Mouse (Mus musculus) retina, adult 2 months (tissue): ENCODE results near the gene Tmprss7.

Source experiments
- DNase-seq: peaks from one replicate; pipeline ENCODE4 v3.0.0-alpha.2; 2012; ENCODE audit warnings: low read depth, low spot score

Tmprss7 gene

DNA sequence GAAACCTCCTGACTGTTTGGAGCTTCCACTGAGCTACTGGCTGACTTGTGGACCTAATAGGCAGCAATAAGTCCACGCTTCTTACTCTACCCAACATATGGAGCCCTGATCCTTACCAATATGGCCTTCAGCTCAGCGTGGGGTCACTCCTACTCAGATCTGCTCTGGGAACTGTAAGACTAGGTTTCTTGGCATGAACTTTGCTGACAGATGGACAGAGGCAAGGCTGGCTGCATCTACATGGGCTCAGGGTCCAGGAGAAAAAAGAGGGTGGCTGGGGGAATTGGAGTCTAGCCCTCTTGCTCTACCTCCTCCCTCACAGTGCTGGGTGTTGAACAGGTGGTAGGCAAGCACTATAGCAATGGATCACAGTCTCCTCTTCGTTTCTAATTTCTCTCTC, 6.6 kb downstream of the Tmprss7 start:
- DNase-seq, result no peak

GRCm38 (mm10) chr16:45685295-45685694, 8.2 kb downstream of the Tmprss7 start:
- no peak for DNase-seq

DNA sequence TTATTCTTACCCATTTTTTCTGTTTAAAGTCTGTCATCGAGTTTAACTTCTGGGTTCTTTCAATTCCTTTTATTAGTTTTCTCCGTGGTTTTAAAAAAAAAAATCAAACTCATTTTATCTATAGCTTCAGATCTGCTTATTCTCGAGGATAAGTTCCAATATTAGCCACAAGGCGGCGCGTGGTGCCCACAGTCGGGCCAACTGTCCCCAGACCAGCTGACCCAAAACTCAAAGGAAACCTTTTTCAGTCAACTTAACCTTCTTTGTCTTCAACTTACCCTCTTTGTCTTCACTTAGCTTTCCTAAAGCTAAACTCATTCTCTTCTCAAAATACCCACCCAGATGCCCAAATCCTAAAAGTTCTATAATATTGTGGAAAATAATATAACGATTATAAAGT, 8.6 kb downstream of the Tmprss7 start:
- no peak for DNase-seq

- DNase-seq, result no peak
These were observed 17.0 kb downstream of the Tmprss7 start for GRCm38 (mm10) chr16:45676462-45676861.

- DNase-seq, result no peak
These were observed 23.5 kb downstream of the Tmprss7 start for GRCm38 (mm10) chr16:45670005-45670404.

- no peak for DNase-seq
These were observed 25.3 kb downstream of the Tmprss7 start for GRCm38 (mm10) chr16:45668178-45668577.

- no peak for DNase-seq
These were observed 27.3 kb downstream of the Tmprss7 start for GRCm38 (mm10) chr16:45666136-45666535.

DNA sequence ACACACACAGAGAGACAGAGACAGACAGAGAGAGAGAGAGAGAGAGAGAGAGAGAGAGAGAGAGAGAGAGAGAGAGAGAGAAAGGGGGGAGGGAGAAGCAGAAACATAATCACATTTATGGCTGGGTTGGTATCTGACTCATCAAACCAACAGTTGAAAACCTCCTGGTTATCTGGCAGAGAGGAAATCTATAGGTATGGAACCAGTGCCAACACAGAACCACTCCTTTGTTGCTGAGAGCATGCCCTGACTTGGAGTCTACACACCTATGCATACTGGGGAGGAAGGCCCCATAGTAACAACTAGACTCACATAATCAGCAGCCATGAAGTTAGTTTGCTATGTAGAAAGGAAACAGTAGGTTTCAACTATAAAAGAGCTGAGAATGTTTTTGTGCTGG, 31.1 kb downstream of the Tmprss7 start:
- no peak for DNase-seq

- DNase-seq, result no peak
These were observed 33.9 kb downstream of the Tmprss7 start for GRCm38 (mm10) chr16:45659596-45659995.

GRCm38 (mm10) chr16:45658248-45658647, 35.2 kb downstream of the Tmprss7 start:
- DNase-seq, result no peak

DNA sequence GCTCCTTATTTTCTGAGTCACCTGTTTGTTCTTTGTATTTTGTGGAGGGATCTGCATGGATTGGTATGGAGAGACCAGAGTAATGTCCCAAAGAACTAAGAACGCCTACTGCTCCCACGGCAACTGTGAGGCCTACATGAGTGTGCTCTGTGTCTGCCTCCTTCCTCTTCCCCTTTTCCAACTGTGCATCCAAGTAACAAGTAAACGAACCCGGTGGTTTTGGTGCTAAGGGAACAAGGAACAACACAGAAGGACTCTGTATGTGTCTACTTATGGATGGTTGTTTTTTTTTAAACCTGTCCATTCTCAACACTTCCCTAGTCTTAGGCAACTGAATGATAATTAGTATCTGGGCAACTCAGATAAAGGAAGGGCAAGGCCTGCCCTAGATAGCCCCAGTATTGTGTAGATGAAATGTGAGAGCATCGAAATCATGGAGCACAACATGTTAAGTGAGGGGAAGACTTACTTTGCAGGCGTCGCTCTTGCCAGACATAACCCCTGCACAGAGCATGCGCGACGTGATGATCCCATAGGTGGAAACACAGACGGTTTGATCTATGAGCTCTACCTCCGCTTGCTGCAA, 35.8 kb downstream of the Tmprss7 start:
- no peak for DNase-seq

GRCm38 (mm10) chr16:45654465-45654864, 39.0 kb downstream of the Tmprss7 start:
- DNase-seq, result no peak

GRCm38 (mm10) chr16:45653934-45654332, 39.5 kb downstream of the Tmprss7 start, which contains the start of gene BC016579:
BC016579 (minus strand) TSS chr16:45654068.
- DNase-seq, result no peak

DNA sequence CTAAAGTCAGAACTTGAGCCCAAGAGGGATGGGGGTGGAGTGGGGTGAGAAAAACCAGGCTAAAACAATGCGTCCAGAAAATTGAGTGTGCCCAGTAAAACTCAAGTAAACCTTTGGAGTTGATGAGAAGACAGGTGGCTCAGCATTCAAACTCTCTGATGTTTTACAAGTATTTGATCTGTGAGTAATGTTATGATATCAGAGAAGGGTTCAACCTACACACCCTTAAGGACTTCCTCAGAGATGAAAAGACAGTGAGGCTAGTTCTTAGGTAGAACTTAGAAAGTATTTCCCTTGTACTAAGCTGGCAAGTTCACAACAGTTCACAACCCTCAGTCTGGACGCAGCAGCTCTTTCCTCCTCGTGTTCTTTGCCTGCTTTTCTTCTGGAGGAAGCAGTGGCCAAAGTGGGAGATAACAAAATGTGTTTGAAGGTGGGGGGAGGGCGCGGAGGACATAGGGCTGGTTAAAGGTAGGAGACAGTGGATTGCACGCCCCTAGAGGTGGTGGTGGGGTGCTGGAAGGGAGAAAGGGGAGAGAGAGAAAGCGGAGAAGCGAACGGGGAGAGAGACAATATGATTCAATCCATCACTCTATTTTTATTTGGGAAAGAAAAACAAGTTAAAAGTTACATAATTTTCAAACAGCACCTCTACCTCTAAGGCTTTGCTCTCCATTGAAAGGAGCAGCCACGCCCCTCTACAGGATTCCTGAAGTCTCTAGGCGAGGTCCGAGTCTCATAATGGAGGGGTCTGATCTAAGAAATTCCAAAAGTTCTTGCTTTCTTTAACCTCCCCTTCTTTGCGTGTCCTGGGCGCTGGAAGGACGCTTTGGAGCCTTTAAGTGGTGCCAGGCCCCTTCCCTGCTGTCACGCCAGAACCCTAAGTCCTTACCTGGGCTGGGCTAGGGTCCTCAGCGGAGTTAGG, 40.2 kb downstream of the Tmprss7 start:
- DNase-seq, result no peak

DNA sequence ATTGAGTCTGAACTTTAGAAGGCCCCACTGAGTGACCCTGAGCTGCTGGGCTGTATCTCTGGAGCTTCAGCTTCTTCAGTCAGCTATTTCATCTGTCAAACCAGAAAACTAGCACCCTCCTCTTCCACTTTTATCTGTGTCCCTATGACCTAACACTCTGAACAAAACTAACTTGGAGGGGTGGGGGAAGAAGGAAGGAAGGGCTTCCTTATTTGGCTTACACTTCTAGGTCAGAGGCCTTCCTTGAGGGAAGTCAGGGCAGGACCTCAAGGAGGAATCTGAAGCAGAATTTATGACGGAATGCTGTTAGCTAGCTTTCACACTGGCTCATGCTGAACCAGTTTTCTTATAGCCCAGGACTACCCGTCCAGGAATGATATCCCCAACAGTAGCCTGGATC, 42.0 kb downstream of the Tmprss7 start:
- DNase-seq, result no peak

DNA sequence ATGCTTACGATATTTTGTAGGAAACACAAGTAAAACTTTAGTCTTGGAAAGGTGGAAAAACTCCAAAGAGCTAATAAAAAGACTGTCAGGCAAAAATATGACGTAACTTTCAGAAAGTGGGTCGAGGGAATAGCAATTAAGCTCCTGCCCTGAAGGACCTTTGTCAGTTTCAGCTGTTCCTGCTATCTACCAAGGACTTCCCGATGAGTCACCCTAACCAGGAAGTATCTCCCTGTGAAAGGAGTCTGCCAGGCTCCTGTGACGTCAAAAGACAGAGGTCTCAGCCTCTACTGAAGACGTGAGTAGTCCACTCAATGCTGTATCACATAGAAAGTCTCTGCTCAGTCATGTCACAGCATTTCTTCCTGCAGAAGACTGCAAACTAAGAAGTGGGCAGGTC, 49.1 kb downstream of the Tmprss7 start:
- DNase-seq, result no peak

GRCm38 (mm10) chr16:45643944-45644343, 49.5 kb downstream of the Tmprss7 start:
- no peak for DNase-seq

GRCm38 (mm10) chr16:45641301-45641700, 52.2 kb downstream of the Tmprss7 start:
- DNase-seq, result no peak

DNA sequence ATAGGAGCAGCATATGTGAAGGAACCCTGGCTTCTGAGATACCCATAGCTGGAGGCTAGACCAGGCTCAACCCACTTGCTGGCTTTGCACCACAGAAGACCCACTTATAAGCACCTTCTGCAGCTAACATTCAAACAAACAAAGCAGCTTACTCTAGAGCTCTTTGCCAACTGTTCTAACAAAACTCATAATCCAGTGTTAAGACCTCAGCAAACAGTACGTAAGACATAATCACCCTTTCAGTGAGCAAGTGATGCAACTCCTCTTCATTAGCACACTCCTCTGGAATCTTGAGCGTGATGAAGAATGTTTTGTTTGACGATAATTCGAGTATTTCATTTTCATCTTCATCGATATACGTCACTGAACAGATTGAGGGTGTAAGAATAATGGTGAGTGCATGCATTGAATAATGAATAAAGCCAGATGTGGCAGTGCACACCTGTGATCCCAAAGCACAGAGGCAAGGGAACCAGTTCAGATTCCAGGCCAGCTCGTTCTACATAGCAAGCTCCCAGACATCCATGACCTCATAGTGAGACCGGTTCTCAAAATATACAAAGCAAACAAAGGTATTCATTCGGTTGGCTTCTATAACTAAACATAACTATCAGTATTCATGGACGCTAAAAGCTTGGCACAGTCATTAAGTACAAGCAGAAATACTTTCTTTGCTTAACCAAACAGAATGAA, 53.2 kb downstream of the Tmprss7 start:
- DNase-seq, result no peak

DNA sequence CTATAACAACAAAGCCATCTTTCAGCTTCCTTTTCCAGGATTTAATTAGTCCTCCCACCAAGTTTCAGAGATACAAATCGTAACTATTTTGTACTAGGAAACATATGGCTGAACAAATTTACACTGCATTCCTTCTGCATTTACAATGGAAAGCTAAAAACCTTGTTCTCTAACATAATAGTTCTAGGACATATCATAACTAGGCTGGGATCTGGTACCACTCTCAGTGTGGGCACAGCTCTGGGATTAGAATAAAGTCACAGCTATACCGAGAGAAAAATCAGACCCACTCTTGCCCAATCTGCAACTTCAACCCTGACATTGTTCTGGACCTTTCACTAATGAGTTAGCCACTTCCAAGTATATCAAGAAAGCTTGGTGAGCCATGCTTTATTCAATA, 57.6 kb downstream of the Tmprss7 start:
- DNase-seq, result no peak

DNA sequence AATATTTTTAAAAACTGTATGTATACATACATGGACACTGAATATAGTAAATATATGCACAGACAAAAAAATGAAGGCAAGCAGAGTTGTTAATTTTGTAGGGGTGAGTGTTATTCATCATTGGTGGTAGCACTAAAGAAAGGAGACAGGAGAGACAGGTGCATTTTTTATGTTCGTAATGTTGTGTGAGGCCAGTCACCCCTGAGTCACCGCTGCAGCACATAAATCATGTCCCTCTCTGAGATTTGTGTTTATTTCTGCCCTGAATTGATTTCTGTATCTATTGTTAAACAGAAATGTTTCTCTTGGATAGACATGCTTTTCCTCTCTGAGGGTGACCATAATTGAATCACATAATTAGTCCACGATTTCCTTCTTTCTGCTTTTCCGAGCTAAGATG, 61.0 kb downstream of the Tmprss7 start:
- no peak for DNase-seq

DNA sequence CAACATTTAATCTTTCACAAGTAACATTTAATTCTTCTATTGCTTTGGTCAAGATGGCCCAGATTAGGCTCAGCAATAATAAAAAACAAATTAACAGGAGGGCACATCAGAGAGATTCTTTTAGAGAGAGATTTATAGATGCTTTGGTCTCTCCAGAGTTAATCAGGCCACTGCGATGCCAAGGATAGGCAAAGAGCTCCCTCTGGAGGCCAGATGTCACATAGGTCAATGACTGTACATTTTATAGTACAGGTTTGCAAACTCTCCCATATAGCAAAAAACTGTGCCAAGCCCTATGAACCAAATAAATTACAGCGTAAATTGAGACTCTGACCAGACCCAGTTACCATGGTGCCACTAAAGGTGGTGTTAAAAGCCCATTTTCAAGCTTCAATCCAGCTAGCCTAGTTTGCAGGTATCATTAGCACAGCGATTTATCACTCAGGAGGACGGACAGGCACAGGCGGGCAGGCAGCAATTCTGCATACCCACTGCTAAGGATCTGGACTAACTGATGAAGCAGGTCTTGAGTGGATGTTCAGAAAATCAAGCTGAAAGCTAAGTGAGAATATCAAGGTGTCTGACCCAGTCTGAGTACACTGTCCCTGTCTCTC, 63.0 kb downstream of the Tmprss7 start:
- peak; percentile 25 for DNase-seq
